Mouse (Mus musculus): ENCODE measurements around the gene Gm2a. TPM values are rescaled to one million over a fixed set of nuclear protein-coding genes. Genes with fewer than 3 reads are reported as not detected.

Gene Gm2a
- total and polyA plus RNA-seq, 3 experiments, result 0.19 to 0.52 TPM; not detected in 1

DNA sequence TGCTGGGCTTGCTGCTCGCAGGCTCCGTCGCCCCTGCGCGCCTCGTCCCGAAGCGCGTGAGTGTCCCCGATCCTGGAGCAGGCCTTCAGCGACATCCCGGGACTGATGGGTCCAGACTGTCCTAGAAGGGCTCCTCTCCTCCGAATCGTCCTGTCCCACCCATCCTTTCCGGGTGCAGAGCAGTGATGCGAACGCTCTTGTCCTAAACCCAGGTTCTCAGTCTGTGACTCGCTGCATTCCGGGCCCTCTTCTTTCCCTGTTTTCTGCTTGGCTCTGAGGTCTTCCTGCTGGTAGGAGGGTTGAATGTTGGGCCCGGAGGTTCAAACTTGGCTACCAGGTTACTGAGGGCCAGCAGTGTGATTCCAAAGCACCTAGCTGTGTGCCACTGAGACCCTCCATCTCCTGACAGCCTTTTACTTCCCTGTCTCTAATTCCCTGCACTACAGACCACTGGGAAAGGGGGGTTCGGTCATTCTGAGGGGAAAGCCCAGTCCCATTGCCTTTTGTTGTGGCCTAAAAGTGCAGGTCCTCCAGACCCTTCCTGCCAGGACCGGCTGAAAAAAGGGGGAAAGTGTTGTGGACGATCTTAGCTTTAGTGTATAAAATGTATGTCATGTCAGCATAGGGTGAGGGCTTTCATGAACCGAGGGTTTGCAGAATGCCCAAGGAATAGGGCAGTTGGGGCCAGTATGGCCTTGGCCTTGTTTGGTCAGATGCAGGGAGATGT, 437 bp downstream of the Gm2a start:
- H3K4me3 ChIP-seq (ENCODE audit: control insufficient read depth in 1 of 2, insufficient read depth in 1 of 2, low read depth in 2 of 2, low read length in 2 of 2), result peak overlapping the region; percentile 24 to 33; a peak in 2 of 4 replicates
- TF ChIP-seq KAT2A (conservative IDR thresholded peaks at IDR 0.05; ENCODE audit: low read depth, low read length), result no peak
- TF ChIP-seq NELFE (IDR thresholded peaks at IDR 0.05; ENCODE audit: low read depth, low read length), result no peak
- no peak for TF ChIP-seq MAX (IDR thresholded peaks at IDR 0.05; ENCODE audit: low read length)
- TF ChIP-seq ZKSCAN1 (IDR thresholded peaks at IDR 0.05; ENCODE audit: low read depth, low read length), result no peak
- no peak for TF ChIP-seq JUND (IDR thresholded peaks at IDR 0.05; ENCODE audit: low read depth, low read length)
- no peak for TF ChIP-seq POLR2AphosphoS2 (IDR thresholded peaks at IDR 0.05; ENCODE audit: low read length)
- no peak for TF ChIP-seq TBP (IDR thresholded peaks at IDR 0.05; ENCODE audit: low read depth, low read length)
- TF ChIP-seq NRF1 (IDR thresholded peaks at IDR 0.05; ENCODE audit: insufficient read depth, low read depth, low read length, poor library complexity, severe bottlenecking), result no peak
- TF ChIP-seq TCF12 (IDR thresholded peaks at IDR 0.05; ENCODE audit: low read depth, low read length), result no peak
- TF ChIP-seq RAD21 (IDR thresholded peaks at IDR 0.05; ENCODE audit: low read depth, low read length), result no peak
- no peak for TF ChIP-seq MYC (IDR thresholded peaks at IDR 0.05; ENCODE audit: low read depth, low read length)
- TF ChIP-seq MEF2A (IDR thresholded peaks at IDR 0.05; ENCODE audit: extremely low read depth, insufficient replicate concordance, low read depth, low read length, poor library complexity, severe bottlenecking), result no peak
- no peak for TF ChIP-seq CTCF (IDR thresholded peaks at IDR 0.05 in 2 of 3, conservative IDR thresholded peaks at IDR 0.05 in 1 of 3; ENCODE audit: control insufficient read depth in 1 of 3, insufficient read depth in 1 of 3, low read depth in 2 of 3, low read length in 3 of 3, poor library complexity in 1 of 3, severe bottlenecking in 1 of 3)
- no peak for TF ChIP-seq ELF1 (IDR thresholded peaks at IDR 0.05; ENCODE audit: low read depth, low read length)
- TF ChIP-seq BHLHE40 (IDR thresholded peaks at IDR 0.05; ENCODE audit: borderline replicate concordance, low read depth, low read length), result no peak
- no peak for TF ChIP-seq ETS1 (IDR thresholded peaks at IDR 0.05; ENCODE audit: low read depth, low read length)
- TF ChIP-seq MXI1 (IDR thresholded peaks at IDR 0.05; ENCODE audit: low read depth, low read length), result no peak
- TF ChIP-seq POLR2A (IDR thresholded peaks at IDR 0.05; ENCODE audit: control insufficient read depth in 1 of 2, insufficient read depth in 1 of 2, low read depth in 1 of 2, low read length in 2 of 2, poor library complexity in 1 of 2), result no peak
- peaks cover 0 to 9% of the 10 kb centered on the region in 2 experiments; a peak in 2 of 4 replicates for H3K36me3 ChIP-seq (ENCODE audit: control insufficient read depth in 1 of 2, insufficient read depth in 2 of 2, low read length in 2 of 2)
- H3K79me2 ChIP-seq (ENCODE audit: control insufficient read depth, insufficient read depth, low read length, poor library complexity), result no peaks in the 10 kb centered on the region
- H3K9me3 ChIP-seq (replicated peaks; ENCODE audit: insufficient read depth, low read length), result no peaks in the 10 kb centered on the region
- no peak overlapping the region for H3K27ac ChIP-seq (ENCODE audit: control insufficient read depth, low read depth, low read length)
- H3K9ac ChIP-seq (ENCODE audit: control insufficient read depth, low read depth, low read length, poor library complexity, severe bottlenecking), result no peak overlapping the region
- no peak for DNase-seq (ENCODE audit: low read depth, low spot score)
- H3K4me1 ChIP-seq (ENCODE audit: control insufficient read depth in 1 of 2, insufficient read depth in 2 of 2, low read length in 2 of 2), result peaks cover 4 to 6% of the 10 kb centered on the region in 2 experiments
- H3K27me3 ChIP-seq (ENCODE audit: control insufficient read depth in 1 of 2, insufficient read depth in 2 of 2, low read length in 2 of 2), result peaks cover 4 to 10% of the 10 kb centered on the region in 2 experiments

DNA sequence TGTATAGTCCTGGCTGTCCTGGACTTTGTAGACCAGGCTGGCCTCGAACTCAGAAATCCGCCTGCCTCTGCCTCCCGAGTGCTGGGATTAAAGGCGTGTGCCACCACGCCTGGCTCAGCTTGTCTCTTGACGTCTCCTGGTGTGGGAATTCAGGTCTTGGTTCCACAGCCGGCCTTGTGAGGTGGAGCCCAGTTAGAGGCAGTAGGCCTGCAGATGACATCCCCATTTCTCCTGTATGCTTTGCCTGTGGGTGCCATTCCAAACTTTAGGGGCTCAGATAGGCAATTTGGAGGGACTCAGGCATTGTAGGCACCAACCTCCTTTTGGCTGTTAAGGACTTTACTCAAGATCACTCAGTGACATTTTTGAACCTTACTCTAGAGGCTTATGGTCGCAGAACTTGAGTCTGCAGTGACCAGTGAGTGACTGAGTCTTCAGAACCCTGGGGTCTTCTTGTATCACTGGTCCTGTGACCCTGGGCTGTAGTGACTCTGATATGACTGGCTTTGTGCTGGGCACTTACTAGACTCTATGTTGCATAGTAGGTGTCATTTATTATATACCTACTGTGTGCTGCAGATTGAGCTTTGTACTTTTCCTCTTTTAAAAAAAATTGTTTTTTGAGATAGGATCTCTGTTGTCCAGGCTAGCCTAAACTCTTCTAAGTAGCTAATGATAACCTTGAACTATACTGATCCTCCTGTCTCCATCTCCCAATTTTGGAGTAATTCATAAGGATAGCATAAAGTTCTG, 1.3 kb downstream of the Gm2a start:
- peaks cover 4 to 6% of the 10 kb centered on the region in 2 experiments for H3K4me1 ChIP-seq (ENCODE audit: control insufficient read depth in 1 of 2, insufficient read depth in 2 of 2, low read length in 2 of 2)
- H3K36me3 ChIP-seq (ENCODE audit: control insufficient read depth in 1 of 2, insufficient read depth in 2 of 2, low read length in 2 of 2), result peaks cover 0 to 9% of the 10 kb centered on the region in 2 experiments; a peak in 2 of 4 replicates
- TF ChIP-seq ZKSCAN1 (IDR thresholded peaks at IDR 0.05; ENCODE audit: low read depth, low read length) (peak; percentile 94), CHD1 (IDR thresholded peaks at IDR 0.05; ENCODE audit: low read depth, low read length) (no peak), ZNF384 (IDR thresholded peaks at IDR 0.05; ENCODE audit: low read depth, low read length) (no peak)
- H3K9me3 ChIP-seq (replicated peaks; ENCODE audit: insufficient read depth, low read length), result no peaks in the 10 kb centered on the region
- DNase-seq (ENCODE audit: low read depth, low spot score), result no peak
- no peak overlapping the region for H3K9ac ChIP-seq (ENCODE audit: control insufficient read depth, low read depth, low read length, poor library complexity, severe bottlenecking)
- H3K27ac ChIP-seq (ENCODE audit: control insufficient read depth, low read depth, low read length), result no peak overlapping the region
- no peak overlapping the region for H3K4me3 ChIP-seq (ENCODE audit: control insufficient read depth in 1 of 2, insufficient read depth in 1 of 2, low read depth in 2 of 2, low read length in 2 of 2)
- no peaks in the 10 kb centered on the region for H3K79me2 ChIP-seq (ENCODE audit: control insufficient read depth, insufficient read depth, low read length, poor library complexity)
- H3K27me3 ChIP-seq (ENCODE audit: control insufficient read depth in 1 of 2, insufficient read depth in 2 of 2, low read length in 2 of 2), result peaks cover 2 to 5% of the 10 kb centered on the region in 2 experiments; a peak in 2 of 4 replicates
